Mouse (Mus musculus) urinary bladder, adult 2 months (tissue): ENCODE results near the gene Klhl8. TPM values are rescaled to one million over a fixed set of nuclear protein-coding genes. Genes with fewer than 3 reads are reported as not detected.
"Not testable (repeated sequence)": the region's sequence is repeated elsewhere in the genome, so short reads cannot be mapped to it uniquely, and the experiment has no call there.

Experiments used
- DNase-seq: peaks from one replicate; pipeline ENCODE4 v3.0.0; 2022; ENCODE audit warnings: low spot score
- polyA plus RNA-seq: library from polyadenylated mRNA; depleted of rRNA; stranded (reverse); fragments of >200 nt; gene quantifications from 2 replicates; pipeline ENCODE4 v1.2.3, GENCODE M21; 2012; rRNA removed

Gene Klhl8
- polyA plus RNA-seq, result 9.4 and 11.6 TPM in 2 replicates

DNA sequence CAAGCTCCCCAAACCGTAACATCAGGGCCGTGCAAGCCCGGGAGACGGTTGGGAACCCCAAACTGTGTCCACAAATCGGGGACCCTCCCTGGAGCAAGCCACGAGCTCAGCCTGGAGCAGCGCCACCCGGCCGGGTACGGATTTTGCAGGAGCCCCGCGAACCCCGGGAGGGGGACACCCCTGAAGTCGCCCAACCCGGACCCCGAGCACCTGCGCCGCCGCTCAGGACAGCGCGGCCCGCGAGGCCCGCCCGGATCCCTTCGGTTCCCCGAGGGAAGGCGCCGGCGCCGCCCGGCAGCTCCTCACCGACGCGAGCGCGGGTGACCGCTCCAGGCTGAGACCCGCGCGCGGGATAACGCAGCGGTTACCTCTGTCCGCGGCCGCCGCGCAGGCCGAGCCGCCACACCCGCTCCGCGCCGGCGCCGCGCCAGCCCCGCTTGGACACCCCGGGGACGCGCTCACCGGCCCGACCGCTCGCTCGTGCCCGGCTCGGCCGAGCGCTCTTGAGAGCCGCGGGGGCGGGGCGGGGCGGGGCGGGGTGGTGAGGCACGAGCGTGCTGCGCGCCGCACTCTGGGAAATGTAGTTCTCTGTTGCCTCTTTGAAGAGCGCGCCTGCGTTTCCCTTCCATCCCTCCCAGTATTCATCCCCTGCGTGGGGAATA is at the start of gene Klhl8:
Gene Klhl8, minus strand, starts transcription at position 512 of the 662 bp plus-strand sequence.
- DNase-seq, result peak; percentile 78

DNA sequence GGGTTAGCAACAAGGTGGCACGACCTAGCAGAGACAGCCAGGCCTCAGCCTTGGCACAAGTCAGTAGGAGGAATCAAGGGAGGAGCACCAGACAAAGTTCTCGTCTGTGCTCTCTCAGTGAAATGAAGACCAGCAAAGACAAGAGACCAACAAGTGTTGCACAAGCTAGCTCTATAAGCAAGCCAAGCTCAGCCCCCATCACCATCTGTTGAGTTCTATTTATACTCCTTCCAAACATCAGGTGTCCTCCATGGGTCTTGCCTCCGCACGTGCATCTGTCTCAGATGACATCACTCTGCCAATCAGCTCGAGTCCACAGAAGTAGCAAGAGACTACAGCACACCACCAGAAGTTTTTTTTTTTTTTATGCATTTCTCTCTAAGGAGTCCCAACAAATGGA is 43.6 kb upstream of the Klhl8 start:
- DNase-seq, result no peak

DNA sequence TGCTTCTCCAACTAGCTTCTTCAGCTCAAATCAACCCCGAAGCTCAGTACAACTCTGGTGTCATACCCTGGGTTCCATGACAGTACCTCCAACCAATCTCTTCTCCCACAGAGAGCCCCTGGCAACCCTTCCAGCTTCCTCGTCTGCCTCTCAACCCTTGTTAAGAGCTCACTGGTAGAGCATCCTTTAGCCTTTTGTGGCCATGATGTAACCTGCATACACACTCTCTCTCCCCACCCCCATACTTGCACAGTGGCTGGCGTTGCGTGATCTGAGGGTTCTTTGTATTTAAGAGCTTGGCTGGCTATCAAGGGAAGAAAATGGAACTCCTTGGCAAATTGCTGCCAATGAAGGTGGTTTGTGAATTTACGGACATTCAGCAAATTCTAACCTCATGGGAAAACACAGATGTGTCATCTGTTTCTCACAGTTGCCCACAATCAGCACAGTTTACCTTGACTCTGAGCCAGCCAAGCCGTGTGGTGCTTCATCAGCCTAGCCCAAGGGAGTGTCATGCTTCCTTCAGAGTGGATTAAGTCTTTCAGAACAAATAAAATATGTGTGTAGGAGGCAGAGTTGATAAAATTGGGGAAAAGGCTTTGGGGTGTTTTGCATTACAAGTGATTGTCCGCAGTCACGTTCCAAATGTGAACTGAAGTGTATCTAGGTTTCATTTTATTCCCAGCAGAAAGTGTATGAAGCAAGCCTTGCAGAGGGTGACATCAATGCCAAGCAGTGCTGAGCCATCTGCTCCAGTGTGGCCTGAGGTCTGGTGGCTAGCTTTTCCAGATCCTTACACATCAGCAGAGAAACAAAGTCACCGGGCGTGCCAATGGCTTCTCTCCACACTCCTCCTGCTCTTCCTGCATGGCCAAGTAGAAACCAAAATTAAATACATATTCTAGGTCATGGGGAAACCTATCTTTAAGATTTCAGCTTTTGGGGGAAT is 42.4 kb upstream of the Klhl8 start:
- DNase-seq, result no peak

DNA sequence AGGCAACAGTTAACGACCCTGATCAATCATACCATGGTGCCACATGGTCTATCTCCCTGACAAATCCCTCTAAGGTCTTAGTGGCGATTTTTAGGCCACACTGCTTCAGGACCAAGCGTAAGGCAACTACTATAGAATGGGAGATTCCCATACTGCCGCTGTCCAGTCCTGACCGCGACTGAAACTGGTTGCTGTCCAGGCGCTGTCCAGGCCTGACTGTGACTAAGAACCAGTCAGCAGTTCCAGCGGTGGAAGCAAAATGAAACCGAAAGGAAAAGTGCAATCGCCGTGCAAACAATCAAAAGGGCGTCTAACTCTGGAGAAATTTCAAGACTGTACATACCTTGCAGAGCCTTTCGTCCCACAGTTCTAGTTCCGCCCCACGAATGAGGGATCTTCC is 39.1 kb upstream of the Klhl8 start:
- not testable (repeated sequence) for DNase-seq

DNA sequence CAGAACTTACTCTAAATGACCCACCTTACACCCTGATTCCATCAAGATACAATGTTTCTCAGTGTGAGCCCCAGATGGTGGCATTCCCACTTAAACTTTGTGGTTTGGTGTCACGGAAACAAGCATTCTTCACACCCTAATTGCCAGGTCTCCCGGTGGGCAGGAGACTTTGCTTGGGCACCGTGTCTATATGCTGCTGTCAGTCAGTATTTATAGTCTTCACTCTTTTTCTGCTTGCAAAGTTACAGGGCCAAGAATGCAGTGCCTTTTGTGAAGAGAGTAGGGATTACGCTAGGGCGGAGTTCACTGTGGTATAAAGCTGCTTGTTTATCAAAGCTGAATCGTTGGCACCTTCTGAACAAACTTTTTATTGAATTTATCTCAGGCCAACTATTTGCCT is 32.1 kb upstream of the Klhl8 start:
- DNase-seq, result no peak

DNA sequence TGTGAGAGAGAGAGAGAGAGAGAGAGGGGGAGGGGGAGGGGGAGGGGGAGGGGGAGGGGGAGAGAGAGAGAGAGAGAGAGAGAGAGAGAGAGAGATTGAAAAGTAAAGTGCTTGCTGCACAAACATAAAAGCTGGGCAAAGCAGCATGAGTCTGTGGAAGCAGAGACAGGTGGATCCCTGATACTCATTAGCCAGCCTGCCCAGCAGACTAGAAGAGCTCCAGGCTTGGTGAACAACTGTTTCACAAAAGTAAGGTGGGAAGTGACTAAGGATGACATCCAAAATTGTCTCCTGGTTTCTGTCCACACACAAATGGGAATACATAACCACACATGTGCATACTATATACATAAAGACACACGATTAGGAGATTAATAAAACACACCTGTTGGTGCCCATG is 28.8 kb upstream of the Klhl8 start:
- no peak for DNase-seq

DNA sequence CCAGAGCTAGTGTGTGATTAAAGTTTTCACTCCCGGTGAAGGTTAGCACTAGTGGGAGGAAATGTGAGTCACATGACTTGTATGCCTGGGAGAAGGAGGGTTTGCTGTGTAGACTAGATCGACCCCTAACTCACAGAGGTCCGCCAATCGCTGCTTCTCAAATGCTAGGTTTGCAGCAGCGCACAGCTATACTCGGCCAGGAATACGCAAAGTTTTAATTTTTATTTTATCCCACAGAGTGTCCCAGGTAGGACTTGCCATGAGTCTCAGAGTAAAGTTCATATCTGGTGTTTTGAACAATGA is 28.2 kb upstream of the Klhl8 start:
- DNase-seq, result no peak

DNA sequence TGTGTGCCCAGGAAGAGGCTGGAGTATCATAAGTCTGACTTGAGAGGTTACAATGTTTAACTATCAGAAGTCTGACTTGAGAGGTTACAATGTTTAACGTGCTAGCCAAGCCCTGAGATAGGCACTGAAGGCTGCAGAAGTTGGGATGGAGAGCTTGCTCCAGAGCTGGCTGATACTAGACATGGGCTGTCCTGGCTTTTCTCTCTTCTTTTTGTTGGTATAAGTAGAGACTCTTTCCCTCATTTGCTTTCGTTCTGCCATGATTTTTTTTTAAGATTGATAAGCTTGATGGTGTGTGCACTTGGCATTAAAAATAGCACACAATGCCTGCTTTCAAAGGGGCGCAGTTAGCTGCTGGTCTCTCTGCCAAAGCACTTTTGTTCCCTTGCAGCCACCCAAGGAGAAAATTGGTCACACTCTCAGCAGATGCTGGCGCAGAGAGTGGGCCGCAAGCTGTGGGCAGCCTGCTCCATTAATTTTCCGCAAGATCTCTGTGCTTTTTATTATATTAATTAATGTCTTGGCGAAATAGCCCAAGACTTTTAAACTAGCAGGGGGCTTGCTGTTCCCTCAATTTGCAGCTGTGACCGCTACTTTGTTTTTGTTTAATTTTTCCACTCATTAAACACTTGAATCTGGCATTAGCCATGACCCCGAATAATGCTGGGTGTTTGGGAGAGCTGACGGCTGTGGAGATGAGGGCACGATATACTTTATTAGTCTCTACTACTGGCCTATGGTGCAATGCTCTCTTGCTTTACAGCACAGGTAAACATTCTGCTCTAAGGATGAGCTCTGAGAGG is 27.7 kb upstream of the Klhl8 start:
- no peak for DNase-seq

DNA sequence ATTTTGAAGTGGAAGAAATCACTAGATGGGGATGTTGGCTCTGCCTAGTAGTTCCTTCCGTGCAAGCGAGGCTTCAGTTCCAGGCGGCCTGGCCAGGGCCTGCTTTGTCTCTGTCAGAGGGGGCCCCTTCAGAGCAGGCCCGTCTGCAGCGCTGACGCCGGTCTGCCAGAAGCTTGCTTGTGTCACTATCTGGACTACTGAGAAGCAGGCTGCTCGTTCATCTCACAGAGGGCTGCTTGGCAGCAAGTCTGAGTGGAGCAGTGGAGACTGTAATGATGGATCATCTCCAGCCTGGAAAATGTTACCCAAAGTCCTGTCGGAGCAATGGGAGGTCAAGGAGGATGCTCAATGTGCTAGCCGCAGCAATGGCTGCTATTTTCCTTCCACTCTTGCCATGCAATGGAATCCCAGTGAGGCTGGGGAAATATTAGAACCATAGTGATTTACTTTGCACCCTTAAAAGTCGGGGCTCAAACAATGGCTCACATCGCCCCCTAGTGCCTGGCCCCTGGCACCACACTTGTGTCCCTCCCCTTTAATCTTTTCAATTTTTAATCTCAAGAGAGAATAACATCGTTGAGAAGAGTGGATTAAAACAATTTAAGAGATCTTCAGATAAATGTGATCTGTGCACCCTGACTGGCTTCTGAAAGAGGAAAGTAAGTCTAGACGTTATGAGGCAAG is 26.0 kb upstream of the Klhl8 start:
- DNase-seq, result no peak

DNA sequence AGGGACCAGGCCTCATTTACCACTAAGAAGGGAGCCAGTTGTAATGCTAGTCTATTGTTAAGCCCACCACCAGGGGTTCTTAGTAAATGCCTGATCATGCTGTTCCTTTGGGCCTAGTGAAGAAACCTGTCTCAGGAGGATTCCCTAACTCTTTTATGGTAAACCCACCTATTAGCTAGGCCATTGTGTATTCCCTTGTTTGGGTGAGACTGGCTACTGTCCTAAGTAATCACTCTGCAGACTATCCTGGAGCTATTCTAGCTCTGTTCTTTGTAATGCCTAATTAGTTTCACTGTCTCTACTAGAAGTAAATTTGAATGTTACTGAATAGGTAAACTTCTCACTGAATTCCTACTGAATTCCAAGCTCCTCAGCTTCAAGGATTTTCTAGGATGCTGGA is 20.9 kb upstream of the Klhl8 start:
- not testable (repeated sequence) for DNase-seq

DNA sequence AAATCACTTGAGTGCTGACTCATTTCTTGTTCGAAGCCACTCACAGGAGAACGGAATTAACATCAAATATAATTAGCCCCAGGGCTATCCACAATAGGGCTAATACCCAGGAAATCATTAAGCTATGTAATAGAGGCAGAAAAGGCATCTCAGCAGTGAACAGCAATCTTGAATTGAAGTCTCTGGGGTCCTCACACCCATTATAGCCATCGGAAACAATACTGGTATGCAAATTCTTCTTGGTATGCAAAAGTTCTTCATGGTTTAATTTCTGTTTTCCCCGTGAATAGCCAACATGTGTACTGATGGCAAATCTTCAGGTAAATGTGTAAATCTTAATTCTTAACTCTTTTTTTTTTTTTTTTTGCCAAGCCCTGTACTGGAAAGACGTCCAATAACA is 19.5 kb upstream of the Klhl8 start:
- DNase-seq, result no peak

DNA sequence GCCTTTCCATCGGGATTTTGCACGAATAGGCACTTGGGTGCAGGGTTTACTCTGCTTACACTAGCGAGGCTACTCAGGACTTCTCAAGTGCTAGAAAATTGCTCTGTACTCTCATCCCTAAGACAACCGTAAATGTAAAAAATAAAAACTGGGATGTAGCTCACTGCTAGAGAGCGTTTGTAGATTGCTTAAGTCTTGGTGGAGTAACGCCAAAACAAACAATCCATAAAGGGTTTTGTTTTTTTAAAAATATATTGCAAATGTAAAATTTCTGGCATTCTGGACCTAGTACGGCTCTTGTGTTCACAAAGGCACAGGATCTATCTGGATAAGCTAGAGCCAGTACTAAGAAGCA is 17.1 kb upstream of the Klhl8 start:
- no peak for DNase-seq

DNA sequence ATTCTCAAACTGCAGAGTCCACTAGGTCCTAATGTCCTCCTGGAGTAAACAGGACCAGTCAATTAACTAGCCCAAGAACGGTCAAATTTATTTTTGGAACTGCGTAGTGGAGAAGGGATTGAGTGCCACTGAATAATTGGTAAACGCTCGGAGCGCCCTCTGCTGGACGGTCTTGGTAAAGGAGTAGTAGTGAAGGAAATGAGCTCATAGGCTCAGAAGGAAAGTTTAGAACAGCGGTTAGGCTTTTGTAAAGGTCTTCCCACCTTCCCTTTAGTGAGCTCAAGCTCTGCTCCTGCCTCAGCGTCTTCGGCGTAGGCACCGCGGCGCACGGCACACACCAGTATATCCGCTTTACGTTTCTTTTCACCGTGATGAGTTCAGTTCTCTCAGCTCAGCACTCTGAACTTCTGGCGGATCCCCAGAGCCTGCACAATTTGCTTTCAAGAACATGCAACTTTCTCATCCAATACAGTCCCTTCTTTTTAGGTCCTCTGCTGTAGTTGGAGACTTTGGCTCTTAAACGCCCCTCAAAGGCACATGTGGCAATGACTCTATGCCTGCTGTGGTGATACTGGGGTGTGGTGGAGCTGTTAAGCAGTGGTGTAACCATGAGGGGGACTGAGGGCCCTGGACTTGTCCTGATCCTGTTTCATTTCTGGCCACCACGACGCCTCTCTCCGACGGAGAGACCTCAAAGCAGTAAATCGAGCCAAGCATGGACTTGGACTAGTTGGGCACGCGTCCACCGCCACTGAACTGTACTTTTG is 16.6 kb upstream of the Klhl8 start:
- peak; percentile 90 for DNase-seq

DNA sequence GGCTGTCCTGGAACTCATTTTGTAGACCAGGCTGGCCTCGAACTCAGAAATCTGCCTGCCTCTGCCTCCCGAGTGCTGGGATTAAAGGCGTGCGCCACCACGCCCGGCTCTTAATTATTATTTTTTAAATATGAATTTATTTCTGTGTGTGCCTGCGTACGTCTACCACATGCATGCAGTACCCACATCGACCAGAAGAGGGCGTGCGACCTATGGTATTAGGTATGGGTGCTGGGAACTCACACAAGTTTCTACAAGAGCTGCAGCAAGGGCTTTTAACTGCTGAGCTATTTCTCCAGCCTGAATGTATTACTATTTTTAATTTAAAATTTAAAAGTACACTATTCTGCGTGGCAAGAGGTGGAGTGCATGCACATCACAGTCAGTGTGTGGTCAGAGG is 15.3 kb upstream of the Klhl8 start:
- no peak for DNase-seq

DNA sequence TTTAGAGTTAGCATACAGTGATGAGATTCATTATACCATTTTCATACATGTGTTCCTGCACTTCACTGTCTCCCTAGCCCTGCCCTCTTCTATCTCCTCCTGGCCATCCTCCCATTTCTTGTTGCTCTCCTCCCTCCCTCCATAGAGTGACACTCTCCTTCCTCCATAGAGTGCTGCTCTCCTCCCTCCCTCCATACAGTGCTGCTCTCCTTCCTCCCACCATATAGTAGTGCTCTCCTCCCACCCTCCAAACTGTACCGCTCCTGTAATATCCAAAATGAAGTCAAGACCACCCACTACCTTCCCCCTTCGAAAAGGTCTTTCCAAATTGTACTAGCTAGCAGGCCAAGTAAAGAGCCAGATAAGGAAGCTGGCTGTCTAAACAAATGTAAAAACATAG is 12.7 kb upstream of the Klhl8 start:
- DNase-seq, result no peak

DNA sequence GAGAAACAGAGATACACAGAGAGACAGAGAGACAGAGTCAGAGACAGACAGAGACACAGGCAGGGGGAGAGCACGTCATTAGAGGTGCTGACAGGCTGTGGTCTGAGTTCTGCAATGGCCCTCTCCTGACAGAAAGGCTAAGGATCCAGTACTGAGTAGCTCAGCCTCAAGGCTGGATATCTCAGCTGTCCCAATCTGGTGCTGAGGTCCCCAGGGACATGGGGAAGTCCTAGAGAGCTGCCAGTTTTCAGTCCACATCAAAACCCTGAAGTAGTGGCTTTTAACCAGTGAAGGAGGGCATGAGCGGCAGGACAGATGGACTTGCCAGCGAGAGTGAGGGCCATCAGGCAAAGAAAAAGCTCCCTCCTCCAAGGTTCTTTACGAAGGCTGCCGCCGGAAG is 12.0 kb upstream of the Klhl8 start:
- DNase-seq, result no peak

DNA sequence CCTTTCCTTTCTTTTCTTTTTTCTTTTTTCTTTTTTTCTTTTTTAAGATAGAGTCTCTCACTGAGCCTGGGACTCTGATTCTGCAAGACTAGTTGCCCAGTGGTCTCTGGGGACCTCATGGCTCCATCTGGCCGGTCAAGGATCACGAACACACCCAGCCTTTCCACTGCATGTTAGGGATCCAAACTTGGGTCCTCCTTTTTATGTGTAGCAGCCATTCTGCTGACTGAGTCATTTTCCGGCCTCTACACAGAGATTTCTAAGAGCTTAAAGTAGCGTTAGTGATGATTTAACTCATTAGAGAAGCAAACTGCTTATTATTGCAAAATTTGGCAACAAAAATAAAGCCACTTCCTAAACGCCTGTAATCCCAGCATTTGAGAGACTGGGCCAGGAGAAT is 11.4 kb upstream of the Klhl8 start:
- no peak for DNase-seq

DNA sequence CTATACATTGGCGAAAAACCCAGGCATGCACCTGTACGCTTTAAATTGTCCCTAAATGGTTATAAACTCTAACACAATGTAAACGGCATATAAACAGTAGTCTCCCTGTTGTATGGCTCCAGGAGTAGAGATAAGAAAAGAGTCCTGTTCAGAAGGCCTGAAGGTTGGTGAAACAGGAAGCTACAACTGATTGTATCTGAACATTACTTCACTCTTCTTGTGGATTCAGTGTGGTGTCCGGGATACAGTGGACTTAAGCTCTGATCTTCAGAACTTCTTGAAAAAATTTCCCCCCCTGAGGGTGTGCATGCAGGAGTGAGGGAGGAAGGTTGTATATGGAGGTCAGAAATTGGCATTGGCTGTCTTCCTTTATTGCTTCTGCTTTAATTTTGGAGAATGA is 8.4 kb upstream of the Klhl8 start:
- no peak for DNase-seq

DNA sequence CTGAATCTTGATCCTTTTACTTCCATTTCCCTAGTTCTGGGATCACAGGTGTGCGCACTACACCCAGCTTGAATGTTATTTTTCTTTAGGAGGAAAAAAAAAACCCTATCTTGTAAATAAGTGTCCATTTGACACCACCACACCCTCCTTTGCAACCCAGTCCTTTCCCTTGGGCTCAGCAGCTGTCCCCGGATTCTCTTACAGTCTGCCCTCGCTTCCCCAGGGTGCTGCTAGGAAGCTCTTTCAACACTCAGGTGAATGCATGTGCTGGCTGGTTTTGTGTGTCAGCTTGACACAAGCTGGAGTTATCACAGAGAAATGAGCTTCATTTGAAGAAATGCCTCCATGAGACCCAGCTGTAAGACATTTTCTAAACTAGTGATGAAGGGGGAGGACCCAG is 7.2 kb upstream of the Klhl8 start:
- no peak for DNase-seq

DNA sequence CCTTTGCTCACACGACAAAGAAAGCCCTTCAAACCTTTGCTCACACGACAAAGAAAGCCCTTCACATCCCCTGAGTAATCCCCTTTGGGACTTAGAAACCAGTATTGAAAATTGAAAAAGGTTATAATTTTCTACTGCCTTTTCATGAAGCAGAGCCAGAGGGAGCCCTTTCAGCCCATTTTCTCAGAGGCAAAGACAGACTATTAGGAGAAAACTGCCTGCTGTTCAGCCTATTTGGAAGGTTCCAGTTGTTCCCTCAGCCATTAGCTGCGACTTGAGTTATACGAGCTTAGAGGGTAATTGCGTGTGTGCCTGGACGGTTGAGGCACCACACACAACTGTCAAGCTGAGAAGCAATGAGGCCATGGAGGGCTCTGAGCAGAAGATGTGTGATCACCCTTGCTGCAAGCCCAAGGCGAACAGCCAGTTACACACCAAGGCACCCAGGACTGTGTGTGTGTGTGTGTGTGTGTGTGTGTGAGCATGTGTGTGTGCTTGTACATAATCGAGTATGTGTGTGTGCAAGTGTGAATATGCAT is 6.4 kb upstream of the Klhl8 start:
- no peak for DNase-seq
